Mouse (Mus musculus) forebrain, embryonic 13.5 days (tissue): ENCODE results near the gene Pygo1. TPM values are rescaled to one million over a fixed set of nuclear protein-coding genes. Genes with fewer than 3 reads are reported as not detected.

Source experiments
- polyA plus RNA-seq: library from polyadenylated mRNA; unstranded; fragments of >200 nt; fragmentation: Nextera tagmentation; extraction: Ambion mirVana; gene quantifications from 2 replicates; pipeline ENCODE4 v1.2.1, GENCODE M21; 2015

Gene Pygo1
- polyA plus RNA-seq, 1 experiment from 2014 or later, result 10.5 TPM

Other genes with a start within 250 kb of the Pygo1 start
- gene Prtg, start 118.8 kb upstream of the Pygo1 start, polyA plus RNA-seq, result 0.43 and 0.74 TPM in 2 replicates
- 1.7 and 2.1 TPM in 2 replicates for gene Dyx1c1, start 33.1 kb downstream of the Pygo1 start, polyA plus RNA-seq
- gene Gm44503, start 33.2 kb downstream of the Pygo1 start, polyA plus RNA-seq, result not detected in 2 replicates
- gene Ccpg1os, start 59.7 kb downstream of the Pygo1 start, polyA plus RNA-seq, result 26.4 and 26.9 TPM in 2 replicates
- gene Ccpg1, start 59.8 kb downstream of the Pygo1 start, polyA plus RNA-seq, result 32.0 and 32.5 TPM in 2 replicates
- 8.4 and 11.3 TPM in 2 replicates for gene Pigb, start 114.7 kb downstream of the Pygo1 start, polyA plus RNA-seq
- gene Rab27a, start 119.2 kb downstream of the Pygo1 start, polyA plus RNA-seq, result 0.96 and 1.2 TPM in 2 replicates
- gene Khdc3, start 176.2 kb downstream of the Pygo1 start, polyA plus RNA-seq, result not detected in 2 replicates
- gene Gm20509, start 176.8 kb downstream of the Pygo1 start, polyA plus RNA-seq, result not detected in 2 replicates
- 133 and 137 TPM in 2 replicates for gene Rsl24d1, start 187.8 kb downstream of the Pygo1 start, polyA plus RNA-seq